15 mouse cellular contexts compared by ENCODE assay signal in genomic region chr5:7922751-7923150, GRCm38 (mm10). TPM values are rescaled to one million over a fixed set of nuclear protein-coding genes. Genes with fewer than 3 reads are reported as not detected.
"Had no signal": no experiment of that assay in that cellular context is flagged by ENCODE, and none has a peak within 500 bp of the region (broad histone marks: within the 10 kb centered on the region; RNA-seq: fewer than 3 reads in every experiment).

No protein-coding gene starts in this region.

- DNase-seq: left cerebral cortex, postnatal 4 days; liver; liver, embryonic 13.5 days; liver, postnatal 0 days; lung, adult 18-20 months; lung, adult 2 months; lung, embryonic 14.5 days; lung, postnatal 10 days; lung, postnatal 14 days; lung, postnatal 36 days; lung, postnatal 4 days; midbrain, embryonic 14.5 days had no signal

RNA-seq across cellular contexts. Expression of gene Steap4, which starts 37.5 kb away (rescaled TPM):
- polyA plus RNA-seq: macrophage; midbrain, embryonic 14.5 days; midbrain, embryonic 15.5 days; myocyte had no signal
